Mouse (Mus musculus): ENCODE results near the gene Nup205.
A peak's percentile ranks its signal among the peaks of the same experiment; 100 is the strongest.
"Not testable (repeated sequence)": the region's sequence is repeated elsewhere in the genome, so short reads cannot be mapped to it uniquely, and the experiment has no call there.

Nup205 gene

GRCm38 (mm10) chr6:35176979-35177649, at the start of gene Nup205:
Gene Nup205, plus strand, starts transcription at chr6:35177421.
- DNase-seq: peak; percentile 79 to 81

GRCm38 (mm10) chr6:35132806-35133205, 44.4 kb upstream of the Nup205 start:
- DNase-seq: no peak

- DNase-seq: no peak
Observed at GRCm38 (mm10) chr6:35133246-35133578, 44.0 kb upstream of the Nup205 start.

- peak; percentile 99 for DNase-seq
Observed at GRCm38 (mm10) chr6:35133579-35134488, 43.4 kb upstream of the Nup205 start, which contains the start of gene Cnot4. Gene Cnot4, minus strand, starts transcription at chr6:35133724.

GRCm38 (mm10) chr6:35134844-35135243, 42.4 kb upstream of the Nup205 start:
- DNase-seq: no peak

GRCm38 (mm10) chr6:35140351-35140750, 36.9 kb upstream of the Nup205 start:
- no peak for DNase-seq

GRCm38 (mm10) chr6:35145569-35145968, 31.7 kb upstream of the Nup205 start:
- DNase-seq: no peak

- no peak for DNase-seq
Observed at GRCm38 (mm10) chr6:35147726-35148422, 29.3 kb upstream of the Nup205 start.

- DNase-seq: no peak
Observed at GRCm38 (mm10) chr6:35154540-35154939, 22.7 kb upstream of the Nup205 start.

GRCm38 (mm10) chr6:35169250-35169649, 8.0 kb upstream of the Nup205 start:
- DNase-seq: no peak

- not testable (repeated sequence) for DNase-seq
Observed at GRCm38 (mm10) chr6:35172028-35172427, 5.2 kb upstream of the Nup205 start.

- DNase-seq: no peak
Observed at GRCm38 (mm10) chr6:35173181-35173580, 4.0 kb upstream of the Nup205 start.

- DNase-seq: peak; percentile 19
Observed at GRCm38 (mm10) chr6:35177650-35178272, 540 bp downstream of the Nup205 start.

- not testable (repeated sequence) for DNase-seq
Observed at GRCm38 (mm10) chr6:35179299-35179698, 2.1 kb downstream of the Nup205 start.

GRCm38 (mm10) chr6:35184781-35185180, 7.6 kb downstream of the Nup205 start:
- DNase-seq: no peak

- no peak for DNase-seq
Observed at GRCm38 (mm10) chr6:35191198-35191597, 14.0 kb downstream of the Nup205 start.

GRCm38 (mm10) chr6:35225696-35226095, 48.5 kb downstream of the Nup205 start:
- no peak for DNase-seq

GRCm38 (mm10) chr6:35229415-35229814, 52.2 kb downstream of the Nup205 start:
- DNase-seq: no peak

GRCm38 (mm10) chr6:35236108-35236785, 59.0 kb downstream of the Nup205 start:
- no peak for DNase-seq

- no peak for DNase-seq
Observed at GRCm38 (mm10) chr6:35243252-35243651, 66.0 kb downstream of the Nup205 start.

- no peak for DNase-seq
Observed at GRCm38 (mm10) chr6:35243989-35244388, 66.8 kb downstream of the Nup205 start.

GRCm38 (mm10) chr6:35245086-35245485, 67.9 kb downstream of the Nup205 start:
- DNase-seq: peak in 1 of 2 experiments; percentile 19
